Mouse (Mus musculus) forebrain, embryonic 13.5 days (tissue): ENCODE measurements around the gene Fgf8. TPM values are rescaled to one million over a fixed set of nuclear protein-coding genes. Genes with fewer than 3 reads are reported as not detected.

ENCODE experiments used
- ATAC-seq: fragments of 200-750 bp; cut with Nextera tagmentation; 2 replicates; pipeline ENCODE4 v1.8.0; 2017
- H3K27ac ChIP-seq: fragments of 300-500 bp; sonication (generic); 2 replicates; pipeline ENCODE4 v1.5.1; 2015; ENCODE audit warnings: inconsistent platforms, mild to moderate bottlenecking, moderate library complexity
- H3K27me3 ChIP-seq: fragments of 300-500 bp; sonication (generic); 2 replicates; pipeline ENCODE4 v1.6.1; 2015; ENCODE audit warnings: mild to moderate bottlenecking, inconsistent platforms
- H3K36me3 ChIP-seq: fragments of 300-500 bp; sonication (generic); 2 replicates; pipeline ENCODE4 v1.6.1; 2015; ENCODE audit warnings: mild to moderate bottlenecking, inconsistent platforms; ENCODE audit not compliant: poor library complexity, severe bottlenecking
- H3K4me1 ChIP-seq: fragments of 300-500 bp; sonication (generic); 2 replicates; pipeline ENCODE4 v1.6.1; 2015; ENCODE audit warnings: inconsistent platforms
- H3K4me2 ChIP-seq: fragments of 300-500 bp; sonication (generic); 2 replicates; pipeline ENCODE4 v1.6.1; 2015; ENCODE audit warnings: inconsistent platforms, mild to moderate bottlenecking, moderate library complexity
- H3K4me3 ChIP-seq: fragments of 300-500 bp; sonication (generic); 2 replicates; pipeline ENCODE4 v1.5.1; 2015; ENCODE audit warnings: mild to moderate bottlenecking, inconsistent platforms
- H3K9ac ChIP-seq: fragments of 300-500 bp; sonication (generic); 2 replicates; pipeline ENCODE4 v1.6.1; 2015; ENCODE audit warnings: mild to moderate bottlenecking, inconsistent platforms
- H3K9me3 ChIP-seq: fragments of 300-500 bp; sonication (generic); replicated peaks from 2 replicates; pipeline ENCODE4 v1.6.1; 2016; ENCODE audit warnings: inconsistent platforms
- WGBS: fragments of 180-500 bp; shearing (Covaris S2); methylation state at CpG from one replicate; pipeline ENCODE4 v1.1.7; 2015; 5-methylcytosine and 5-hydroxymethylcytosine counted together
- polyA plus RNA-seq: library from polyadenylated mRNA; unstranded; fragments of >200 nt; fragmentation: Nextera tagmentation; extraction: Ambion mirVana; gene quantifications from 2 replicates; pipeline ENCODE4 v1.2.1, GENCODE M21; 2015

The Fgf8 gene
- polyA plus RNA-seq, 1 experiment from 2014 or later = 2.5 TPM

GRCm38 (mm10) chr19:45736241-45736640 lies 6.5 kb downstream of the Fgf8 start:
- WGBS = 56% methylated on average over 1 of the region's 1 CpGs
- no peak for ATAC-seq
- Histone ChIP-seq H3K9ac (no peak overlapping the region), H3K27me3 (peaks cover 96% of the 10 kb centered on the region), H3K27ac (no peak overlapping the region), H3K4me3 (no peak overlapping the region), H3K4me2 (no peak overlapping the region), H3K9me3 (no peaks in the 10 kb centered on the region), H3K36me3 (no peaks in the 10 kb centered on the region), H3K4me1 (peaks cover 18% of the 10 kb centered on the region)

GRCm38 (mm10) chr19:45734762-45735161 lies 8.0 kb downstream of the Fgf8 start:
- WGBS = 49% methylated on average over 7 of the region's 7 CpGs
- no peak overlapping the region for H3K4me2 ChIP-seq

DNA sequence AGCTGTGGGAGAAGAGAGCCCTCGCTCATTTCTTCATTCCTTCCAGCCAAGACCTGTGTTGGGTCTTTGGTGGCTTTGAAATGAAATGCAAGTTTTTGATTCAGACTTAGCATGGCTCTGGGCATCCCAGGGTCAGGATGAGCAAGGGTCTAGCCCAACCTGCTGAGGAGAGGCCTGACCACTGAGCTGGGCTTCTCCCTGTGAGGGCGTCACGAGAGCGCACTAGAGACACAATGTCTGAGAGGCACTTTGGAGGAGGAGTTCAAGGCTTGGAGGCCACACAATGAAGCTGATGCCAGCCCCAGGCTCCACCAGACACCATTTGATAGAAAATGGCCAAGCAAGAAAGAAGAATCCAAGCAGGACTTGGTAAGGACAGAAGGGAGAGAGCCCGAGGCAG lies 8.5 kb downstream of the Fgf8 start:
- Histone ChIP-seq H3K4me3 (no peak overlapping the region), H3K27ac (no peak overlapping the region), H3K36me3 (no peaks in the 10 kb centered on the region), H3K4me1 (peaks cover 18% of the 10 kb centered on the region), H3K27me3 (peaks cover 91% of the 10 kb centered on the region), H3K9ac (no peak overlapping the region), H3K4me2 (no peak overlapping the region), H3K9me3 (no peaks in the 10 kb centered on the region)
- no peak for ATAC-seq
- 68% methylated on average over 5 of the region's 5 CpGs for WGBS

More at GRCm38 (mm10) chr19:45734762-45735161, 8.0 kb downstream of the Fgf8 start:
- H3K27ac ChIP-seq = no peak overlapping the region
- no peak overlapping the region for H3K9ac ChIP-seq
- H3K36me3 ChIP-seq = no peaks in the 10 kb centered on the region
- no peak overlapping the region for H3K4me3 ChIP-seq
- ATAC-seq = no peak
- peaks cover 18% of the 10 kb centered on the region for H3K4me1 ChIP-seq
- peaks cover 95% of the 10 kb centered on the region for H3K27me3 ChIP-seq
- H3K9me3 ChIP-seq = no peaks in the 10 kb centered on the region

DNA sequence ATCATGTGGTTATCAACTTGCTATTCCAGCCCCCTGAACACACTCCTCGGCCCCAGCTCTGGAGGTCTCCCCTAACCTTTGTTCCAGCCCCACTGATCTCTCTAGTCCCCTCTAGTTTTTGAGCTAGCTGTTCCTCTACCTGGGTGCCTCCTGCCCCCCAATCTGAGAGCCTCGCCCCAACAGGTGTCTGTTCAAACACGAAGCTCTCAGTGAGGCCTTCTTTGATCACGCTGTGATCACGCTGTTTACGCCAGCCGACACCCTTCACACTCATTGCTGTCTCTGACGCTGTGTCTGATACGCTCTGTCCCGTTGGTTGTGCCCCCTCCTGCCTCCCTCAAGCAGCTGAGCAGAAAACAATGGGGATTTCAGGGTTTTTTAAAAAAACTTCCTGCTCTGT lies 9.2 kb downstream of the Fgf8 start:
- ATAC-seq = no peak
- Histone ChIP-seq H3K4me1 (peaks cover 18% of the 10 kb centered on the region), H3K4me2 (no peak overlapping the region), H3K36me3 (no peaks in the 10 kb centered on the region), H3K27me3 (peaks cover 85% of the 10 kb centered on the region), H3K9me3 (no peaks in the 10 kb centered on the region), H3K4me3 (no peak overlapping the region), H3K27ac (no peak overlapping the region), H3K9ac (no peak overlapping the region)
- 12% methylated on average over 10 of the region's 10 CpGs for WGBS

- Histone ChIP-seq H3K4me3 (no peak overlapping the region), H3K4me2 (no peak overlapping the region), H3K27me3 (peaks cover 79% of the 10 kb centered on the region), H3K9ac (no peak overlapping the region), H3K9me3 (no peaks in the 10 kb centered on the region), H3K4me1 (peaks cover 7% of the 10 kb centered on the region), H3K27ac (no peak overlapping the region), H3K36me3 (no peaks in the 10 kb centered on the region)
- ATAC-seq = no peak
- 86% methylated on average over 7 of the region's 7 CpGs for WGBS
These were observed 11.1 kb downstream of the Fgf8 start for GRCm38 (mm10) chr19:45731658-45732057.

GRCm38 (mm10) chr19:45730042-45730441 lies 12.7 kb downstream of the Fgf8 start:
- H3K27me3 ChIP-seq = peaks cover 69% of the 10 kb centered on the region
- ATAC-seq = no peak
- H3K9me3 ChIP-seq = no peaks in the 10 kb centered on the region
- H3K9ac ChIP-seq = no peak overlapping the region
- H3K4me2 ChIP-seq = no peak overlapping the region
- WGBS = 75% methylated on average over 8 of the region's 8 CpGs
- H3K4me3 ChIP-seq = no peak overlapping the region
- no peak overlapping the region for H3K27ac ChIP-seq
- no peaks in the 10 kb centered on the region for H3K36me3 ChIP-seq
- H3K4me1 ChIP-seq = peaks cover 1% of the 10 kb centered on the region; the same call in 1 of the 2 replicates

DNA sequence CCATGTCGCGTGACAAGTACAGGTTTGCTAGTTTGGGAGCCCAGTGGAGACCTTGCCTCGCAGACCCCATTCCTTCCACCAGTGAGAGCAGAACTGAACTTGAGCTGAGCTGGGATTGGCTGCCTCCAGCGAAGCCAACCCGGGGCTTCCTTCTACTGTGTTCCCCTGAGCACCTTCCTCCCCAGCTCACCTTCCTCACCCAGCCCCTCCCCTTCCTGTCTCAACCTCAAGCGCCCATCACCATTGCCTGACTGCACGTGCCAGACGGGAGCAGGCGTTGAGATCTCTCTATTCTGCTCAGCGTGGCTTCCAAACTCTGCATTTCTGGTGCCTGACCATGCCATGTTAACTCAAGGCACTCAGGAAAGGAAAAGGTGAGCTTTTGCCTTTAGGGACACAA lies 15.5 kb downstream of the Fgf8 start:
- Histone ChIP-seq H3K4me3 (no peak overlapping the region), H3K27ac (no peak overlapping the region), H3K9ac (no peak overlapping the region), H3K36me3 (no peaks in the 10 kb centered on the region), H3K4me1 (no peaks in the 10 kb centered on the region), H3K9me3 (no peaks in the 10 kb centered on the region), H3K4me2 (no peak overlapping the region), H3K27me3 (peaks cover 44% of the 10 kb centered on the region)
- no peak for ATAC-seq
- 79% methylated on average over 10 of the region's 10 CpGs for WGBS

DNA sequence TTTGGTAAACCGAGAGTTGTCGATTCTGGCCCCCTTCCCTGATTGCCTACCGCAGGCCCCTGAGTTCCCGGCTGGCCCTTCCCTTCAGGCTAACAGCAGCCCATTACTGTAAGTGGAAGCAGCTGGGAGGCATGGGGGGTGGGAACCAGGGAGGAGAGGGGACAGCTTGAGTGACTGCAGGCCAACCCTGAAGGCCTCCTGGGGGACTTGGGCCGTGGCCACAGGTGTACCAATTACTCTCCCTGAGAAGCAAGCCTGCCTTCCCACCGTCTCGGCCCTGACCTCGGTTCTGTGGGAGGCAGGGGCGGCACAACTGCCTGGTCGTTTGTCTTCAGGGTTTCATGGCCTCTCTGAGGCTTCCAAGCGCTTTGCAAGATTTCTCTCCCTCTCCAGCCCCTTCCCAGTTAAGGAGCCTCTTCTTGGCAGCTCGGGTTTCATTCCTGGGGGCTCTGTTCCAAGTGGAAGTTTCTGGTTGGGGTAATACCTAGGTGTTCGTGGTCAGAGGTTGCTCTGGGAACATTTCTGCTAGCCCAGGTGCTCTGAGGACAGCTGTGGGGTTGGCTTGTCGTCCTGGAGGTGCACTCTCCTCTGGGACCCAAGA lies 16.9 kb downstream of the Fgf8 start:
- no peak overlapping the region for H3K4me2 ChIP-seq
- H3K9ac ChIP-seq = no peak overlapping the region
- no peaks in the 10 kb centered on the region for H3K9me3 ChIP-seq
- ATAC-seq = no peak
- H3K4me3 ChIP-seq = no peak overlapping the region
- H3K4me1 ChIP-seq = no peaks in the 10 kb centered on the region
- no peaks in the 10 kb centered on the region for H3K36me3 ChIP-seq
- peaks cover 38% of the 10 kb centered on the region for H3K27me3 ChIP-seq
- no peak overlapping the region for H3K27ac ChIP-seq
- WGBS = 55% methylated on average over 14 of the region's 14 CpGs

DNA sequence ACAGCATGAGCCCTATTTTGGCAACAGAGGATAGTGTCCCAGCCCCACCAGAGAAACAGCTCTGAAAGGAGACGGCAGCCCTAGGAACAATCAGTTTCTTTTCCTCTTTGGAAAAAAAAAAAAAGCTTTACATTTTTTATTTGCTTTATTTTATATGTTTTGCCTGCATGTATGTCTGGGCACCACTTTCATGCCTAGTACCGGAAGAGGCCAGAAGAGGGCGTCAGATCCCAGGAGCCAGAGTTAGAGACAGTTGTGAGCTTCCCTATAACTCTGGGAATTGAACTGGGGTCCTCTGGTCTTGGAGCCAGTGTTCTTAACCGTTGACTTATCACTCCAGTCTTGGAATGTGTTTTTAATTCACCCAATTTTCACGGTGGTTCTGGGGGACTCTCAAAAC lies 20.5 kb downstream of the Fgf8 start:
- Histone ChIP-seq H3K27ac (no peak overlapping the region), H3K9ac (no peak overlapping the region), H3K36me3 (no peaks in the 10 kb centered on the region), H3K27me3 (peaks cover 33% of the 10 kb centered on the region), H3K4me3 (no peak overlapping the region), H3K4me2 (no peak overlapping the region), H3K4me1 (peaks cover 14% of the 10 kb centered on the region), H3K9me3 (no peaks in the 10 kb centered on the region)
- 72% methylated on average over 5 of the region's 5 CpGs for WGBS
- no peak for ATAC-seq

- 72% methylated on average over 3 of the region's 3 CpGs for WGBS
- Histone ChIP-seq H3K4me3 (no peak overlapping the region), H3K27me3 (peaks cover 31% of the 10 kb centered on the region), H3K4me1 (peaks cover 25% of the 10 kb centered on the region), H3K9me3 (no peaks in the 10 kb centered on the region), H3K36me3 (no peaks in the 10 kb centered on the region), H3K4me2 (peak overlapping the region; percentile 55), H3K9ac (no peak overlapping the region), H3K27ac (no peak overlapping the region)
- no peak for ATAC-seq
These were observed 24.4 kb downstream of the Fgf8 start for GRCm38 (mm10) chr19:45718286-45718685.

DNA sequence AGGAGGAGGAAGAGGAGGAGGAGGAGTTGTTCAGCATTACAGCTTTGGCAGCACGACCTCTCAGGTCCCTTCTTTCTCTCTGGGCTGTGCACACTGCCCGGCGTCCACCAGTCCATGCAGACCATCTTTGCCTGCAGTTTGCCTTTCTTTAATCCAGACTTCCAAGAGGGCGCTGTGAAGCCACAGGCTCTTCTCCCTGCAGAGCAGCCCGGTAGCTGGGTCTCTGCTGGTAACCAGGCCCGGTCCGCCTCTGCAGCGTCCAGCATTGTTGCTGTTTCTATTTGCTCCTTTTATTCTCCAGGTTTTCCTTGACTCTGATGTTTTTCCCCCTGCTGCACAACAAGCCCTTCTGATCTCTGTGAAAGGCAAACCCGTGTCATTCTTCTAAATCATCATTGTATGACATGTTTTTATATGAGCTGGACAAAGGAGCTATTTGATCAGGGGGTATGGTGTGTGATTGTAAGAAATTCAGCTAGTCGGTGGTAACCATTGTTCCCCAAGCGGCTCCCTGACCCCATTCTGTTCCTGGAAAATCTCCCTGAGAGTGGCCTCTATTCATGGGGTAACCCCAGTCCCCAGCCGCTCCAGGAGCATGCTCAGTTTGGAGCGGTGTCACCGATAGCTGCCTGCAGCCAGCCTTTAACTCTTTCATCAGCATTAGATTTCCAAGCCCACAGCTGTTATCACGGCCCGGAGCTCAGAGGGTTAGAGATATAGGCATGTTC lies 25.1 kb downstream of the Fgf8 start:
- no peaks in the 10 kb centered on the region for H3K9me3 ChIP-seq
- H3K4me3 ChIP-seq = peak overlapping the region; percentile 19
- H3K4me1 ChIP-seq = peaks cover 25% of the 10 kb centered on the region
- H3K27me3 ChIP-seq = peaks cover 29% of the 10 kb centered on the region
- 4% methylated on average over 16 of the region's 16 CpGs for WGBS
- peak overlapping the region; percentile 46 for H3K9ac ChIP-seq
- peak overlapping the region; percentile 37; the same call in 1 of the 2 replicates for H3K27ac ChIP-seq
- no peaks in the 10 kb centered on the region for H3K36me3 ChIP-seq
- ATAC-seq = peak; percentile 91
- peak overlapping the region; percentile 55 for H3K4me2 ChIP-seq

GRCm38 (mm10) chr19:45708704-45709103 lies 34.0 kb downstream of the Fgf8 start:
- Histone ChIP-seq H3K9me3 (no peaks in the 10 kb centered on the region), H3K27me3 (0 out of 2 replicates have a peak, but pooled peaks cover 3% of the 10 kb centered on the region), H3K4me1 (no peaks in the 10 kb centered on the region), H3K4me3 (no peak overlapping the region), H3K36me3 (no peaks in the 10 kb centered on the region), H3K4me2 (no peak overlapping the region), H3K27ac (no peak overlapping the region), H3K9ac (no peak overlapping the region)
- no peak for ATAC-seq
- 66% methylated on average over 3 of the region's 3 CpGs for WGBS

DNA sequence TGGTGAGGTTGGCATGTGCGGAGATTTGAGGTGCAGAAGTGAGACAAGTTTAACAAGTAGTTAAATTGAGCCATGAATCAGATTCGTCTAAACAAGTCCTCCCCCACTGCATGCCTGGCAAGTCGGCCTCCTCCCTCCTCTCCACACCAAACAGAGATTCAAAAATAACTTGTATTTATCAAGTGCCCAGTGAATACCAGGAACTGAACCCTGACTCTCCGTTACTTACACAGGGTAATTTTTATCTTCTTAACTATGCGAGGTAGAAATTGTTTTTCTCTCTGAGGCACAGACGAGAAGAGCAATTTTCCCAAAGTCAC lies 46.5 kb downstream of the Fgf8 start:
- WGBS = 61% methylated on average over 6 of the region's 6 CpGs
- no peak overlapping the region for H3K4me2 ChIP-seq
- no peak for ATAC-seq
- peaks cover 16% of the 10 kb centered on the region for H3K27me3 ChIP-seq
- H3K9me3 ChIP-seq = no peaks in the 10 kb centered on the region
- no peak overlapping the region for H3K27ac ChIP-seq
- H3K4me3 ChIP-seq = no peak overlapping the region
- no peak overlapping the region for H3K9ac ChIP-seq
- H3K4me1 ChIP-seq = peaks cover 8% of the 10 kb centered on the region; the same call in 1 of the 2 replicates
- H3K36me3 ChIP-seq = no peaks in the 10 kb centered on the region
